Mouse (Mus musculus) naive thymus-derived CD4-positive, alpha-beta T cell, adult 5 months (primary cell): ENCODE results near the gene Olfr279. TPM values are rescaled to one million over a fixed set of nuclear protein-coding genes. Genes with fewer than 3 reads are reported as not detected.

Experiments
- polyA plus RNA-seq: library from polyadenylated mRNA; unstranded; fragments of 100-300 nt; shearing (Covaris generic); gene quantifications from one replicate; pipeline ENCODE4 v1.2.1, GENCODE M21; 2017

Olfr279 gene
- polyA plus RNA-seq = 0.25 TPM

GRCm38 (mm10) chr15:98492102-98492501 lies at the start of gene Olfr279:
TSS of gene Olfr279 (plus strand) at chr15:98492402.

GRCm38 (mm10) chr15:98452288-98452687 lies 39.9 kb upstream of the Olfr279 start, which contains the start of gene Olfr281:
TSS of gene Olfr281 (plus strand) at chr15:98452588.

DNA sequence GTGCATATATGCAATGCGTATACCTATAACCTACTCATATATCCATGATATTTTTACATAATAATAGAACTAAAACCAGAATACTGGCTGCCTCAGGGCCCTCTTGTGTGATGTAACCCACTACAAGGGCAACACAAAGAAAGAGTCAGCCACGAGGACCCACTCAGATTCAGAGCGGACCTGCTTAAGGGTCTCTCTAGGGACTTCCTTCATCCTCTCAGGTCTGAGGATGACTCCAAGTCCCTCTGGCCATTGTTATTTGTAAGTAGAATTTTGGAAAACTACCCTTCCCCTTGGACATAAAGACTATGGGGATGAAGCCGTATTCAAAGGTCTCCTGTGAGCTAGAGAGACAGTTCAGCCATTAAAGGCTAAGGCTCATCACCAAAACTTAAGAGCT lies 22.6 kb upstream of the Olfr279 start, which contains the start of gene OR5BS1P:
OR5BS1P (plus strand) TSS at position 301 of the 400 bp plus-strand sequence.

GRCm38 (mm10) chr15:98482701-98483100 lies 9.5 kb upstream of the Olfr279 start, which contains the start of gene Lalba:
TSS of gene Lalba (minus strand) at chr15:98482721.

GRCm38 (mm10) chr15:98533881-98534627 lies 41.9 kb downstream of the Olfr279 start, which contains the start of gene Kansl2:
TSS of gene Kansl2 (minus strand) at chr15:98534264.

Other genes starting within 250 kb of the Olfr279 start
- gene H1fnt, start 235.1 kb upstream of the Olfr279 start, polyA plus RNA-seq = not detected
- gene Zfp641, start 196.2 kb upstream of the Olfr279 start, polyA plus RNA-seq = not detected
- gene Olfr285, start 175.0 kb upstream of the Olfr279 start, polyA plus RNA-seq = not detected
- gene Olfr284, start 151.4 kb upstream of the Olfr279 start, polyA plus RNA-seq = not detected
- gene Olfr283, start 111.5 kb upstream of the Olfr279 start, polyA plus RNA-seq = not detected
- gene Olfr282, start 61.2 kb upstream of the Olfr279 start, polyA plus RNA-seq = not detected
- not detected for gene Olfr281, start 39.8 kb upstream of the Olfr279 start, polyA plus RNA-seq
- gene OR5BS1P, start 22.5 kb upstream of the Olfr279 start, polyA plus RNA-seq = not detected
- gene Lalba, start 9.7 kb upstream of the Olfr279 start, polyA plus RNA-seq = not detected
- gene Kansl2, start 41.9 kb downstream of the Olfr279 start, polyA plus RNA-seq = 105 TPM
- 165 TPM for gene Ccnt1, start 78.5 kb downstream of the Olfr279 start, polyA plus RNA-seq
- not detected for gene 4930415O20Rik, start 78.6 kb downstream of the Olfr279 start, polyA plus RNA-seq
- gene Adcy6, start 117.7 kb downstream of the Olfr279 start, polyA plus RNA-seq = 5.3 TPM
- 0.97 TPM for gene Cacnb3, start 138.4 kb downstream of the Olfr279 start, polyA plus RNA-seq
- gene Ddx23, start 170.5 kb downstream of the Olfr279 start, polyA plus RNA-seq = 34.3 TPM
- 2.2 TPM for gene Rnd1, start 185.1 kb downstream of the Olfr279 start, polyA plus RNA-seq
- not detected for gene Ccdc65, start 215.8 kb downstream of the Olfr279 start, polyA plus RNA-seq
- 0.81 TPM for gene Fkbp11, start 235.8 kb downstream of the Olfr279 start, polyA plus RNA-seq